Mouse (Mus musculus) embryo, embryonic 11.5 days (tissue): ENCODE data around the gene Mprip.

Source experiments
- DNase-seq: peaks from one replicate; pipeline ENCODE4 v3.0.0-alpha.2; 2012; ENCODE audit warnings: low read depth, low spot score

Mprip gene

DNA sequence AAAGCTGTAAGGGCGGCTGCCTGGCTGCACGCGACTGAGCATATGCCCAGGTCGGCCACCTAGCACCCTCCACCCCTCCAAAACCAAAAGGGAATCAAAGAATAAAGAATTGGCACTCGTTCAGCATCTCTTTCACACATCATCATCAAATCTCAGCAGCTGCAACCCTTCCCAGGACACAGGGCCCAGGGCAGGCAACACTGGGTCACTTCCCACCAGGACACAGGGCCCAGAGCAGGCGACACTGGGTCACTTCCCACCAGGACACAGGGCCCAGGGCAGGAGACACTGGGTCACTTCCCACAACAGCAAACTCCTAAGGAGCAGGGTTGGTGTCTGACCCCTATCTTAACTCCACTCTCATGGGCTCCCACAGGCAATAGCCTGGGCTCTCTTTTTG, 132.3 kb downstream of the Mprip start:
- no peak for DNase-seq

DNA sequence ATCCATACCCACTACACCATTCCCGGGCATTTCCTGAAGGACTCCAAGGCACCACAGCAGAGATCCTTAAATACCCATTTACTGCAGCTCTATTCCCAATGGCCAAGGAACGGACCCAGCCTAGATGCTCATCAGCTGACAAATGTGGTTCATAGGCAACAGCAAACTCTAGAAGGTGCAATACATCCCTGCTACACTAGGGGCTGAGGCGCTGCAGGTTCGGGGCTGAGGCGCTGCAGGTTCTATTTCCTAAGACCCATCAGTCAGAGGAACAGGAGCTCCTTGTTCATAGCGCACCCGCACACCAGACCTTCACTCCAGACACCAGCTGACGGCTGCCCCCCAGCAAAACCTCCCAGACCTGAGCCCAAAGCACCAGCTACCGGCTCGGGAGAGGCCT, 139.3 kb downstream of the Mprip start:
- DNase-seq, result no peak

DNA sequence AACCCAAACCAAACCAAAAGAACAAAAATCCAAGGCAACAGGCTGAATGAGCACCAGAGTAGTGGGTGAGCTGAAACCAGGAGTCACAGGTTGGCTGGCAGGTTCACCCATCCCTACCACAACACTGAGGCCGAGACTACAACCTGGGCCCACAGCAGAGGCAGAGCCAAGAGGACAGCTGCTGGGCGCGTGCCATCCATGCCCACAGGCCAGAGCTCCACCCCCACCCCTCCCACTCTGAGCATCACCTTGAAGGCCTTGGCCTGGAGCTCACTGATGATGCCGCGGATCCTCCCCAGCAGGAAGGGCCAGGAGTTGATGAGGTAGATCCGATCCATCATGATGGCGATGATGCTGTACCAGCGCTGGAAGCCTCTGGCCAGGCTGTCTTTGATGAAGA, 140.8 kb downstream of the Mprip start:
- DNase-seq, result no peak

DNA sequence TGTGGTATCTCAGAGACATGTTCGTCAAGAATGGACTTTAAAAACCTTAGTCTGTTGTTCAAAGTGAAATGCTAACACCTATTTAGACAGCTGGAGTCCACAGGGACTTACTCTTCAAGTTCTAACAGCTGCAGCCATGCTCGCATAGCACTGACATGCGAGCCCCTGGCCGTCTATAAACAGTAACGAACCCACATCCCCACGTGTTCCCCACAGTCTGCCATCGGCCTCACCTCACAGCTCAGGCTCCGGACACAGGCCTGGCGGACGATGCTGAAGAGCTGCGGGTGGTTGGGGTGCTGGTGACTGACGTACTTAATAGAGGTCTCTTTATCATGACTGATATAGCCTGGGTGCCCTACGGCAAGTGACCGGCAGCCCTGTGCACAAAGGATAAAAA, 142.4 kb downstream of the Mprip start:
- no peak for DNase-seq

DNA sequence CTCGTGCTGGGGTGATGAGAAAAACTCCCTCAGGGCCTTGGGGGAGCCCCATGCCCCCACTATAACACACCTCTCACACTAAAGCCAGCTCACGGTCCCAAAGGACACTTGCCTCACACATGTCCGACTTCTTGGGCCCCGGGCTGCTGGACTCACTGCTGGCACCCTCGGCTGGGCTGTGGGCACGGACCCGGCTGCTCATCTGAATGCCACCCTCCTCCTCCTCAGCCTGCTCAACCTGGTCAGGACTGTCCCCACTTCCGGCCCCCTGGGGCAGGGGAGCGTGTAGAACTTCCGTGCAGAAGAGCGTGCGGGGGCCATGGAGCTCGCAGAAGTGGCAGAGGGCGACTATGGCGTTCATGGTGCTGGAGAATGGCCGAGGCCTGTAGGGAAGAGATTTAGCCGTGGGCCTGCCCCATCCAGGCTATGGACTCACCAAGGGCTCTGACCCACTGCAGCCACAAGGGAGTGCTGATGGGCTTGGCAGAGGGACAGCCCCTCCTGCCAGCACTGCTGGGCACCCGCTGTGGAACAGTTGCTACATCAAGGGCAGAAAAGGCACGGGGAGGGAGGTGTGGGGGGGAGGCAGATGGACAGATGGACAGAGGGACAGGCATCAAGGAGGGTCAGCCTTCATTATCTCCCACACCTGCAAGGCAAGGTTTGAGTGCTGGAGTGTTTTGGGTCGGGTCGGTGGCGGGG, 143.5 kb downstream of the Mprip start:
- no peak for DNase-seq

DNA sequence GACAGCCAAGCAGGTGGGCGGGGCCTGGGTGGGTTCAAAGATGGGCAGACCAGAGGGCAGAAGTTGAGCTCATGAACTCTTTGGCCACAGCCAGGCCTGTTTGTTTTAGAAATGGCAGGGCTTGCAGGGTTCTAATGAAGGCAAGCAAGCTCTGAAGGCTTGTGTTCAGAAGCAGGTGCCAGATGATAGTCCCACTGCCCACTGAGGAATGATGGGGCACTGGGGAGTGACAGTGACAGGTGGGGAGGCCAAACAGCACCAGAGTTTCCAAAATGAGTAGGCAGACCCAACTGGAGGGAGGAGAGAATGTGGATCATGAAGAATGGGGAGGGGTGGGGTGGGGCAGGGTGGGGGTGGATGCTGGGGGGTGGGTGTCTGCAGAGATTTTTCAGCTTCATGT, 144.2 kb downstream of the Mprip start:
- DNase-seq, result no peak

DNA sequence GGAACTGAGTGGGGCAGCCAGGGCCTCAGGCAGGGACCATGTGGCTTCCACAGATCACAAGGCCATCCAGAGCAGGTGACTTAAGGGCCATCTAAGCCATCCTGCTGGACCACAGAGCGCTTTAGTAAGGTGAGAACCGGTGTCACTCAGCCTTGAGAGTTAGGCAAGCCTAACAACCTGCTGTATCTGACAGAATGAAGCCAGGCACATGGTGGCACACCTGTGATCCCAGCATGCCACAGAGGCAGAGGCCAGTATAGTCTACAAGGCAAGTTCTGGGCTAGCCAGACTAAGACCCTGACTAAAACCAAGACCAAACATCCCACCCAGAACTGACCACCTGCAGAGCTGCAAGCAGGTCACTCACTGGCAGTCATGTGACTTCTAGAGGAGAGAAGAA, 144.6 kb downstream of the Mprip start:
- no peak for DNase-seq

DNA sequence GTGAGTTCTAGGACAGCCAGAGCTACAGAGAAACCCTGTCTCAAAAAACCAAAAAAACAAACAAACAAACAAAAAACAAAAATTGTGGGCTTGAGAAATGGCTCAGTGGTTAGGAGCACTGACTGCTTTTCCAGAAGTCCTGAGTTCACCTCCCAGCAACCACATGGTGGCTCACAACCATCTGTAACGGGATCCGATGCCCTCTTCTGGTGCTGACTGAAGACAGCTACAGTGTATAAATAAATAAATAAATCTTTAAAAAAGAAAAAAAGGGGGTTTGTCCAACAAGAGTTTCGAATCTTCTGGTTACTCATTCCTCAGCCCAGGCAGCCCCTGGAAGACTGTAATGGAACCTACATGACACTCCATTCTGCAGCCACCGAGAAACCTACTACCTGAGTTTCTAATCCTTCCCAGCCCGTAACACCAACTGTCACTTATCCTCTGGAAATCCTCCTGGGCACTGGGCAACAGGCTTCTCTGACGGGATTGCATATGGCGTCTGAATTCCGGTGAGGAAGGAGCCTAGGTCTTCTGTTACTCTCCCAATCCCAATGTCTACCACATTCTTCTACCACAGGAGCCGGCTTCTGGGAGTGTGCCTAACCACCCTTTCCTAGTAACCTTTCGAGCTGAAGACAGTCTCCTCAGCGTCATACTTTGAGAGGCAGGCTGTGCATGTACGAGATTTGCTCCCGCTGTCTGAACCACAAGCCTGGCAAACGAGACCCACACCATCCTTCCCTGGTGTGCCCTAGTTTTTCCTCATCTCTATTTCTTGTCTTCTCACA, 147.3 kb downstream of the Mprip start:
- DNase-seq, result no peak

DNA sequence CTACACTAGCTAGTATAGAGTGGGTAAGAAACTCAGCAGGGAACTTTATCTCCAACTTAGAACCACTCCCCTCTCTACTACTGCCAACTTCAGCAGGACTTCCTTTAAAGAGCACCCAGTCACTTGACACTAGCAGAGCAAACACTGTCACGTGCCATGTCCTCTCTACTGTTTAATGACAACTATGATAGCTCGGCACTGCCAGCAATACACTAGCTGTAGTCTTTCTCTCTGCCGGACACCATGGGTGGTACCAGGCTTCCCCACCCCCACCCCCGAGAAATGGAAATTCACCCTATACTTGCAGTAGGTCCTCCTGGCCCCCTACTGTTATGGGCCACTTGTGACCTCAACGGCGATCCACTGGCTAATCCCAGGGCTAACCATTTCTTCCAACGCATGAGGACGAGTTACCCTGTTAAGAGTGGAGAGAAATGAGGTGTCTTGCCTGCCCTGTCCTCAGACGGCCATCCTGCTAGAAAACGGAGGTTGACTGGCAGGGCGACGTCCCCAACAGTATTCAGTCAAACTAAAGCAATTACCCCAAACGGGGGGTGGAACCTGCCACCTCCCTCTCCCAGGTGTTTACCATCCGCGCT, 148.1 kb downstream of the Mprip start:
- no peak for DNase-seq

DNA sequence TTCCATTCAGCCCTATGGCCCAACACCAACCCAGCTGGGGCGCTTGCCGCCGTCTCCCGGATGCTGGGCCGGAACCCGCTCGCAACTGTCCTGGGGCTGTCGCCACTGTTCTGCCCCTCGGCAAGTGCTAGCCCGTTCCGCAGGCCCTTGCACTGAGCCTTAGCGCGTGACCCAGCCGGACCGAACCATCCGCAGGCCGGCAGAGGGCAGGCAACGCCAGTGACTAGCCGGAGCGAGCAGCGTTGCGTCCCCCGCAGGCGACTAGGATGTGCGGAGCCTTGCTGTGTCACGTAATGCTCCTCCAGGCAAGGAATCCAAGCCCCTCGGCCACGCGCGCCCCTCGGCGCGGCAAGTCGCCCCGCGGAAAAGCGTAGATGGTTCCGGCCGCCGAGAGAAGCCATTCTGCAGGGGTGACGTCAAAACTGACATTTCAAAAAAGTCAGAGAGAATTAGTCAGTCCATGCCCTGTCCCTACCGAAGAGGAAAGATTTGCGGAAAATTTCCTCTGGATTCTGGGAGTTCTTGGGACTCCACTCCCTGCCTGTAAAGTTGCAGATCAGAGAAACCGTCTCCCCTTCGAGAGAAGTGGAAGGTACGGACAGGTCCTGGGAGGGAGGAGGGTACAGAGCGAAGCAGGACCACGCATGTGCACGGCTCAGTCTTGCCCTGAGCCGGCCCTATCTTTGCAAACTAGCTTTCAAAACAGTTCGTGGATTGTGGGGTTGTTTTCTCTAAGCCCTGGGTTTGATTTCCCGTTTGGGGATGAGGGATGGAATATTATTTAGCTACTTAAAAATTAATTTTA, 148.8 kb downstream of the Mprip start, which contains the start of gene Flcn:
Gene Flcn (minus strand): TSS at position 347 of the 805 bp plus-strand sequence.
- DNase-seq, result peak; percentile 72

DNA sequence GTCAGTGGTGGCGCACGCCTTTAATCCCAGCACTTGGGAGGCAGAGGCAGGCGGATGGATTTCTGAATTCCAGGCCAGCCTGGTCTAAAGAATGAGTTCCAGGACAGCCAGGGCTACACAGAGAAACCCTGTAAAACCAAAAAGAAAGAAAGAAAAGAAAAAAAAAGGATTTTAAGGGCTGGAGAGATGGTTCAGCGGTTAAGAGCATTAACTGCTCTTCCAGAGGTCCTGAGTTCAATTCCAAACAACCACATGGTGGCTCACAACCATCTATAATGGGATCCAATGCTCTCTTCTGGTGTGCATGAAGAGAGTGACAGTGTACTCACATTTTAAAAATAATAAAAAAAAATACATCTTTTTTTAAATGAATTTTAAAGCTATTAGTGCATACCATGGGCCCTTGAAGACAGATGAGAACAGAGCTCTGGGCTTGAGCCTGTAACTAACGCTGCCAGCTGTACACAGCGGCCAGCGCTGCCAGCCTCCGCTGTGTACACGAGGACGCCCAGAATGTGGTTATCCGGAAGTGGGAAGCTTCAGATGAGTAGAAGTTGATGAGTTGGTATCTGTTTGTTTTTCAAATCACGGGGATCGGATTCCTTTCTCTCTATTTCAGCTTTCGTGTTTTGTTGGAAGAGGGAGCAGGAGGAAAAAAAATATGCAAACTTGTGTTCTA, 149.5 kb downstream of the Mprip start:
- no peak for DNase-seq

DNA sequence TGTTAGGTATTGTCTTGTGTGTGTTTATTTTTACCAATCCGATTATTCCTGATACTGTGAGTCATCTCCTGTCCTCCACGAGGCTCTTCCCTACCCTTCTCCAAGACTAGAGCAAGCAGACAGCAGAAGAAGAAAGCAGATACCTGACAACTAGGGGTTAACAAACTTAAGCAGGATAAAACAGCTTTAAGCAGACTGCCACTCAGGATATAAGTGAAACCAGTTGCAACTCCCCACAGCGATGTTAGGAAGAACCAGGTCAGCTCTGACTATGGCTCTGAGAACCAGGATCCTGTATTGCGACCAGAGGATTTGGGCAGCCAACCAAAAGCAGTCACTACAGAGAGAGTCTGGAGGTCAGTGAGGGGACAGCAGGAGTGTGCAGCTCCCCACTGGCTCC, 150.1 kb downstream of the Mprip start:
- no peak for DNase-seq

DNA sequence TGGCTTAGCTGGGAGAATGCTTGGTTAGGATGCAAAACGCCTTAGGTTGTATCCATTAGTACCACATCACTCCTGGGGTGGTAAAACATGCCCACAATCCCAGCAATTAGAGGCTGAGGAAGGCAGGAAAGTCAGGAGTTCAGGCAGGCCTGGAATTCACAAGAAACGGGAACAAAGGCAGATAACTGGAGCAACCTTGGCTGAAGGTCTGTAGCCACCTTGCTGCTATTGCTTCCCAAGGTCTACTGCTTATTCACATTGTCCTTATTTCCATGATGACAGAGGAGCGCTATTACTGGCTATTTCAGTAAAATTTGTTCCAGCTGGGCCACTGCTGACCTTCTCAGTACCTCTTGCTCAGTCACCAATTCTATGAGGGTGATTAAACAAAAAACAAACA, 152.2 kb downstream of the Mprip start:
- no peak for DNase-seq

DNA sequence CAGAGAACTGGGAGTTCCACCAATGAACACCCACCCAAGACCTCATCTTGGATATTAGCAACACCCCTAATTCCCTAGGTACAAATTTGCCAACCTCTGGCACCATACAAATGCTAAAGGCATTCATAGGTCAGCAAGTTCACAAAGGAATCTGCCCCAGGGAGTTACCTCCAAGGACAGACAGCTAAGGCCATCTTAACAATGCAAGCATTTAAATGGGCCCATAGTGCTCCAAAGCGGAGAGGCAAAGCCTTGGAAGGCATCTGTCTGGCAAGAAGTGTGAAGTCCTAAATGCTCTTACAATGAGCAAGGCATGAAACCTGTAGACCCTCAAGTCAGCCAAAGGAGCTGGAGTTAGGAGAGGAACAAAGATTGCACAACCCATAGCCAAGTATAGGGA, 153.2 kb downstream of the Mprip start:
- DNase-seq, result no peak

DNA sequence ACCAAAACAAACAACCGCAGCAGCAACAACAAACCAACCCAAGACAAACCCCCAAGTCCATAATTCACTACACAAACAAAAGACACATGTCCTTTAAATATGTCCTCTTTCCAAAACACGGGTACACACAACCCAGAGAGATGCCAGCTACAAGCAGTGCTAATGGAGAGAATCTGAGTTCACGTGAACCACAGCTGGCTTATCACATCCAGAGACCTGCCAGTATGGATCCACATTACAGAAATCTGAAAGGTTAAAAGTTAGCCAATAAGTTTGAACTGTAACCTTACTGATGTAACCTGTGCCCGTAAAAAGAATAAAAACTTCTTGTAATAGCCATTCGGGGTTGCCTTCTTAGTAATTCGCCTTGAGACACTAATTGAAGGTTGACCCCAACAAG, 153.8 kb downstream of the Mprip start:
- no peak for DNase-seq

DNA sequence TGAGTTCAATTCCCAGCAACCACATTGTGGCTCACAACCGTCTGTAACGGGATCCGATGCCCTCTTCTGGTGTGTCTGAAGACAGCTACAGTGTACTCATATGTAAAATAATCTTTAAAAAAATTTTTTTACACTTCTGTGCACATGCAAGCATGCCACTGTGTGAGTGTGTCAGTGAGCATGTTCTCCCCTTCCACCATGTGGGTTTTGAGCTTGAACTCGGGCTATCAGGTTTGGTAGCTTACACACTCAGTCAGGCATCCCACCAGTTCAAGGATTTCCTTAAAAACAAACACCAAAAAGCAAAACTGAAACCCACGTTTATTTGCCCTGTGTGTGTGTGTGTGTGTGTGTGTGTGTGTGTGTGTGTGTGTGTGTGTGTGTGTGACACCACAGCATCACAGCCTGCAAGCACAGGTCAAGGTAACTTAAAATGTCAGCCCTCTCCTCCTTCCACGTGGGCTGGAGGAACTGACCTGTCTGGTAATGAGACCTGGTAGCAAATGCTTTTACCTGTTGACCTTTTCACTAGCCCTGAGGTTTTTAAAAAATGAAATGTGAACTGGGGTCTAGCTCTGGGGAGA, 154.5 kb downstream of the Mprip start:
- no peak for DNase-seq

DNA sequence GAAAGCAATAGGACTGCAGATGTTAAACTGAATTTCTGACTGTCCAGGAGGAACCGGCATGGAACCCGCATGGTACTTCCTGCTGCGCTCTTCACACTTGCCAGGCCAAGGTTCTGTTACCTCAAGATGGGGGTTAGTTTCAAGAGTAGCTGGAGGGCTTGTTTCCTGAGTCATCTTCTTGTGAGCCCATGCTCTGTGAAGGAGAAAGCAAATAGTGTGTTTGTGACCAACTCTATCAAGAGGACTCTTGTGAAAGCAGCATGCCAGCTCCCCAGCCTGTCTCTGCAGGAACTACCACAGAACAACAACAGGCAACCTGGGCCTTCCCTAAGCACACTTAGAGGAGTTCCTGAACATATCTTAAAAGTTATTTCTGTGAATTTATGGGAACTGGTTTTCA, 156.8 kb downstream of the Mprip start:
- DNase-seq, result no peak

DNA sequence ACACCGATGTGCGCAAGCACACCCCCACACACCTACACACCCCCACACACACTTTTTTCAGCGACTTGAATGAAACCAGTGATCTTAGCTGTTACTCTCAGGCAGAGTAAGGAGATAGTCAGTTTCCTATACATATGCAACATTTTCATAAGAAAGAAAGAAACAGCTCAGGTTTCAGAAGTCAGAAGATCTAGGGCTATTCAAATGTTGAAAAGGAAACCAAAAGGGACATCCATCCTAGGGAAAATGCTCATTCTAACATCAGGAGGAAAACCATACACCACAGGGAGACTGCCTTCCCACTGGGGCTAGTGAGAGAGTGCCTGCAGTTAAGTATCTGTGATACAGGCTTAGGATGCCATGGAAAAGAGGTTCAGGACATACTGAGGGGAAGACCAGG, 160.5 kb downstream of the Mprip start:
- no peak for DNase-seq
